Mouse (Mus musculus) forebrain, postnatal 0 days (tissue): ENCODE measurements around the gene Ptpn20. TPM values are rescaled to one million over a fixed set of nuclear protein-coding genes. Genes with fewer than 3 reads are reported as not detected.
A peak's percentile ranks its signal among the peaks of the same experiment; 100 is the strongest.

Source experiments
- ATAC-seq: fragments of 200-750 bp; cut with Nextera tagmentation; 2 replicates; pipeline ENCODE4 v1.8.0; 2017; ENCODE audit warnings: mild to moderate bottlenecking, moderate library complexity
- DNase-seq: peaks from one replicate; pipeline ENCODE4 v3.0.0-alpha.2; 2015
- H3K27ac ChIP-seq: fragments of 300-500 bp; sonication (generic); 2 replicates; pipeline ENCODE4 v1.5.1; 2014; ENCODE audit warnings: low read depth, mild to moderate bottlenecking, antibody characterized with exemption, low read length, moderate library complexity, mixed read lengths
- H3K27me3 ChIP-seq: fragments of 300-500 bp; sonication (generic); 2 replicates; pipeline ENCODE4 v1.6.1; 2014; ENCODE audit warnings: mild to moderate bottlenecking, low read length, mixed read lengths; ENCODE audit not compliant: insufficient read depth
- H3K36me3 ChIP-seq: fragments of 300-500 bp; sonication (generic); 2 replicates; pipeline ENCODE4 v1.6.1; 2014; ENCODE audit warnings: mild to moderate bottlenecking, moderate library complexity; ENCODE audit not compliant: insufficient read depth
- H3K4me1 ChIP-seq: fragments of 300-500 bp; sonication (generic); 2 replicates; pipeline ENCODE4 v1.6.1; 2014; ENCODE audit warnings: antibody characterized with exemption; ENCODE audit not compliant: insufficient read depth
- H3K4me2 ChIP-seq: fragments of 300-500 bp; sonication (generic); 2 replicates; pipeline ENCODE4 v1.6.1; 2014; ENCODE audit warnings: low read depth, mild to moderate bottlenecking, moderate library complexity
- H3K4me3 ChIP-seq: fragments of 300-500 bp; sonication (generic); 2 replicates; pipeline ENCODE4 v1.5.1; 2014; ENCODE audit warnings: low read depth, low read length, mixed read lengths
- H3K9ac ChIP-seq: fragments of 300-500 bp; sonication (generic); 2 replicates; pipeline ENCODE4 v1.6.1; 2014; ENCODE audit warnings: mild to moderate bottlenecking
- H3K9me3 ChIP-seq: fragments of 300-500 bp; sonication (generic); 2 replicates; pipeline ENCODE4 v1.6.1; 2016; ENCODE audit warnings: low read length
- CTCF ChIP-seq: sonication (generic); IDR thresholded peaks from 2 replicates; pipeline ENCODE4 v1.5.1; 2016; ENCODE audit warnings: antibody characterized with exemption, control low read depth, low read depth
- polyA plus RNA-seq: library from polyadenylated mRNA; unstranded; fragments of >200 nt; fragmentation: Nextera tagmentation; extraction: Ambion mirVana; gene quantifications from 2 replicates; pipeline ENCODE4 v1.2.1, GENCODE M21; 2015
- total RNA-seq: library from RNA; depleted of rRNA; stranded (reverse); fragments of >200 nt; gene quantifications from 2 replicates; pipeline ENCODE4 v1.2.3, GENCODE M21; 2014; rRNA removed

The Ptpn20 gene
- total and polyA plus RNA-seq, 2 experiments from 2014 or later, result 0.30 to 0.33 TPM

DNA sequence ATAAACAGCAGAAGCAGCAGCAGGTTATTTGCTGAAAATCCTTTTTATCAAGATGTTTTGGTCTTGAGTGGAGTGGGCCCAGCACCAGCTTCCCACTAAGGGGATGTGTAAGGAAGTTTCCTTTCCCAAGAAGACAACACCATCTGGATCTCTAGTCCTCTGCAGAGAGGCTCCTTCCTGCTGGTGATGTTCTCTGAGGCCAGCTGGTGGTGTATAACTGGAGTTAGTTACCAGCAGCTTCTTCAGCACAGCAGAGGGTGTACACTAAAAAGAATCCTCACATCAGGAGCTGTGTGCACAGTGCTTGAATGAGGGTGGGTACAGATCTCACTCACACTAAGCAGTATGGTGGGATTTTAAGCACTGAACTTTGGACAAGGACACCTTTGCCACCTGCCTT, 100.0 kb downstream of the Ptpn20 start:
- H3K4me1 ChIP-seq, result no peaks in the 10 kb centered on the region
- no peak overlapping the region for H3K4me3 ChIP-seq
- peak; percentile 54 for DNase-seq
- ATAC-seq, result peak; percentile 76
- H3K27ac ChIP-seq, result no peak overlapping the region
- no peaks in the 10 kb centered on the region for H3K9me3 ChIP-seq
- no peak overlapping the region for H3K9ac ChIP-seq
- no peak for TF ChIP-seq CTCF
- H3K36me3 ChIP-seq, result no peaks in the 10 kb centered on the region
- H3K4me2 ChIP-seq, result no peak overlapping the region
- H3K27me3 ChIP-seq, result no peaks in the 10 kb centered on the region

Other genes starting within 250 kb of the Ptpn20 start
- 193 and 204 TPM in 2 replicates for gene Mapk8, start 142.0 kb upstream of the Ptpn20 start, total RNA-seq
- 34.4 and 34.7 TPM in 2 replicates for gene Mapk8, start 142.0 kb upstream of the Ptpn20 start, polyA plus RNA-seq
- 0.54 and 1.6 TPM in 2 replicates for gene Frmpd2, start 117.5 kb upstream of the Ptpn20 start, total RNA-seq
- gene Frmpd2, start 117.5 kb upstream of the Ptpn20 start, polyA plus RNA-seq, result 0.14 and 0.29 TPM in 2 replicates